Mouse (Mus musculus): ENCODE results near the gene Rerg.

DNA sequence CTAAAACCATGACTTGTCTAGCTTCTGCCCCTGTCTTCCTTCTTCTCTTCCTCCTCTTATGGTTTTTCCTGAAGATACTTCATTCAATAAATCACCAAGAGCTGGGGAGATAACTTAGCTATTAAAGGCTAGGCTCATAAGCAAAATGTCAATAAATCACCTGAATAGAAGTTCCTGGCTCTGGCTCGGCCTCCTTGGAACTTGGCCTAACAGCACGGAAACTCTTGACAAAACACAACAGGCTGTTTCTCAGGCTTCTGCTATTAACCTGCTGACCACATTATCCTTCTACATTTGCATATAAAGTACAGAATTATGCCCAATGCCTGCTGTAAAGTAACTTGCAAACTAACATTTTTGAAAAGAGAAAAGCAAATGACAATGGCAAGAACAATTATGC, 41.1 kb upstream of the Rerg start:
- no peak for TF ChIP-seq CTCF (IDR thresholded peaks at IDR 0.05; ENCODE audit: low read depth, low read length)
- TF ChIP-seq TAL1 (conservative IDR thresholded peaks at IDR 0.05; ENCODE audit: low read depth, low read length) = no peak
- TF ChIP-seq GATA2 (IDR thresholded peaks at IDR 0.05; ENCODE audit: borderline replicate concordance, low read depth, low read length) = no peak
- TF ChIP-seq GATA1 (IDR thresholded peaks at IDR 0.05; ENCODE audit: borderline replicate concordance, low read length) = no peak

All from G1E (cell line).